Mouse (Mus musculus) embryo, embryonic 9.5 days (tissue): ENCODE data around the gene Tjp3.

Experiments
- DNase-seq: peaks from one replicate; pipeline ENCODE4 v3.0.0-alpha.2; 2017; ENCODE audit errors: extremely low spot score

Gene Tjp3

GRCm38 (mm10) chr10:81319741-81320549 lies 28.6 kb upstream of the Tjp3 start:
- peak; percentile 99 for DNase-seq

GRCm38 (mm10) chr10:81319330-81319699 lies 27.9 kb upstream of the Tjp3 start:
- no peak for DNase-seq

- no peak for DNase-seq
These were observed 27.4 kb upstream of the Tjp3 start for GRCm38 (mm10) chr10:81318589-81319329.

GRCm38 (mm10) chr10:81317273-81317672 lies 25.9 kb upstream of the Tjp3 start:
- no peak for DNase-seq

- no peak for DNase-seq
These were observed 25.1 kb upstream of the Tjp3 start for GRCm38 (mm10) chr10:81316338-81317060.

- DNase-seq, result no peak
These were observed 24.2 kb upstream of the Tjp3 start for GRCm38 (mm10) chr10:81315587-81315986.

GRCm38 (mm10) chr10:81314201-81314600 lies 22.8 kb upstream of the Tjp3 start:
- no peak for DNase-seq

GRCm38 (mm10) chr10:81313581-81313980 lies 22.2 kb upstream of the Tjp3 start:
- DNase-seq, result no peak

GRCm38 (mm10) chr10:81309571-81309970 lies 18.2 kb upstream of the Tjp3 start:
- DNase-seq, result no peak

- DNase-seq, result no peak
These were observed 15.7 kb upstream of the Tjp3 start for GRCm38 (mm10) chr10:81306837-81307682.

- no peak for DNase-seq
These were observed 14.8 kb upstream of the Tjp3 start for GRCm38 (mm10) chr10:81306173-81306668.

- DNase-seq, result no peak
These were observed 14.3 kb upstream of the Tjp3 start for GRCm38 (mm10) chr10:81305663-81306062.

- DNase-seq, result no peak
These were observed 13.3 kb upstream of the Tjp3 start for GRCm38 (mm10) chr10:81304597-81305238.

GRCm38 (mm10) chr10:81303761-81304160 lies 12.4 kb upstream of the Tjp3 start:
- no peak for DNase-seq

- no peak for DNase-seq
These were observed 11.9 kb upstream of the Tjp3 start for GRCm38 (mm10) chr10:81303258-81303657.

- no peak for DNase-seq
These were observed 11.4 kb upstream of the Tjp3 start for GRCm38 (mm10) chr10:81302781-81303218.

GRCm38 (mm10) chr10:81302288-81302687 lies 10.9 kb upstream of the Tjp3 start:
- no peak for DNase-seq

GRCm38 (mm10) chr10:81301321-81301720 lies 9.9 kb upstream of the Tjp3 start:
- no peak for DNase-seq

- no peak for DNase-seq
These were observed 9.0 kb upstream of the Tjp3 start for GRCm38 (mm10) chr10:81300352-81300907.

GRCm38 (mm10) chr10:81299585-81300351 lies 8.4 kb upstream of the Tjp3 start:
- DNase-seq, result no peak
